8 mouse cellular contexts compared by ENCODE assay signal in the genomic region with DNA sequence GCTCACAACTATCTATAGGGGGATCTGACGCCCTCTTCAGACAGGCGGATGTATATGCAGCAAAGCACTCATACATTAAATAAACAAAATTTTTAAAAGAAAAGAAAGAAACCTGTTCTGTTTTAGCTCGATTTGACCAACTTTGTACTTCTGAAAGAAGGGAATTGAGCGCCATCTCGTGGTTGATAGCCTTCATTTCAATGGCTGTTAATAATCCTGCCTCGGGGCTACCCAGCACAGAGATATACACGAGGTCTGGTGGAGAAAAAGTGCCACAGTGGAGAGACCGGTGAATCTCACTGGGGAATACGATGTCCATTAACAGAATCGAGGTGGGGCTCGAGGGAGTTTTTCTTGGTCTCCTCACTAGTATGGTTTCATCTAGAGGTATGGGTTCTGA. TPM values are rescaled to one million over a fixed set of nuclear protein-coding genes. Genes with fewer than 3 reads are reported as not detected.
DNase-seq lines count a peak whose midpoint lies in the region.

No protein-coding gene starts in this region.

- intact Hi-C loops in left cerebral cortex, postnatal 4 days (cut with DNase I), result no loop called here

- peak; percentile 30 to 78 for DNase-seq in adrenal gland, adult (ENCODE audit: inconsistent age in 2 of 2, low spot score in 1 of 2)
- no peak for DNase-seq in adrenal gland, adult 18-20 months (ENCODE audit: low spot score in 2 of 2)
- peak; percentile 68 for DNase-seq in kidney, postnatal 10 days
- DNase-seq in kidney, adult 18-20 months, result no peak
- peak; percentile 67 for DNase-seq in A20 (ENCODE audit: low read depth, low spot score)
- peak; percentile 46 for DNase-seq in c-Kit-positive CD71-positive TER-119-negative erythroid progenitor cells, embryonic 14.5 days (ENCODE audit: low read depth)
- peak; percentile 41 for DNase-seq in left cerebral cortex, postnatal 4 days
- DNase-seq in spleen, adult 12 weeks (ENCODE audit: low spot score), result no peak

RNA-seq across cellular contexts. Expression of a gene that starts 23.3 kb away (rescaled TPM):
- total RNA-seq in adrenal gland, adult 18-20 months (2021), result 100 to 1,000 TPM; 173 to 207 TPM
- total RNA-seq in left cerebral cortex, postnatal 4 days (2021), result 100 to 1,000 TPM; 182 to 192 TPM

Comparison
In these comparisons a context has a peak if more than half of its experiments do, and no peak if none do; other contexts are left out.
1. DNase-seq: peak in adrenal gland, adult (2 of 2), kidney, postnatal 10 days (single experiment), A20 (single experiment), c-Kit-positive CD71-positive TER-119-negative erythroid progenitor cells, embryonic 14.5 days (single experiment) and left cerebral cortex, postnatal 4 days (single experiment); none in adrenal gland, adult 18-20 months (0 of 2), kidney, adult 18-20 months (single experiment) and spleen, adult 12 weeks (single experiment).